Mouse (Mus musculus) spleen, embryonic (tissue): ENCODE results near the gene Cep135.

Experiments
- CTCF ChIA-PET: fragments of 350-600 bp; sonication (Branson Sonifier 250); formaldehyde crosslinking; loops from one replicate; lab custom pipeline; 2022; lab: Charles Lee

The Cep135 gene

GRCm38 (mm10) chr5:76644234-76644633, 55.7 kb downstream of the Cep135 start:
- CTCF ChIA-PET, result interaction anchor here (0.6 kb wide), 1 partner anchor 41 kb away, joined by 5 read pairs; no protein-coding TSS in a partner anchor

DNA sequence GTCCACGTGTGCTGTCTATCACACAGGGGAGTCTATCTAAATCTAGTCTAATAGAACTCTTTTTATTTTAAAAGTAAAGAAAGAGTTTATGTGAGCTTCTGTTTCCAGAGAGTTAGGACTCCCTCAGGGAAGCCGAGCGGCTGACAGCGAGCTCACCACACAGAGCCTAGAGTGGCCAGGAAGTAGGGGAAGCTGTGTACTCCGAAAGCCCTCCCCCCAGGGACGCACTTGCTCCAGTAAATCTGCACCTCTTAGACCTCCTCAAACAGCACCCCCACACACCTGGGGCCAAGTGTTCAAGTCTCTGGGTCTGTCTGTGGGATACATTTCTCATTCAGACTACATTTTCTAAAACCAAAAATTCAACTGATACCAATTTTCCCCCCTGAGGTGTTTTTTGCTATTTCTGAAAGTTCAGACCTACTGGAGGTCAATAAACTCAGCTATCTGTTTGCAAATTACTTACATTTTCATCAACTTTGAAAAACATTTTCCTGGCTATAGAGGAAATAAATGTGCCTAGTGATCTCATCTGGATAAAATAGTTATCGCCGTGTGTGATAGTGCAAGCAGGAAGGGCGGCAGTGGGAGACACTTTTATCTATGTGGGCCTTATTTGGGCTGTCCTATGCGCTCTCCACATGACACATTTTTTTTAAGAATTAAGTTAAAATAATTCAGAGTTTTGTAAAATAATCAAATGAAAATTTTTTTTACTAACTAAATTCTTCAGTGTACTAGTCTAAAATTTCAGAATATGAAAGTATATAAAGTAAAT, 56.8 kb downstream of the Cep135 start:
- CTCF ChIA-PET, result no interaction called here

DNA sequence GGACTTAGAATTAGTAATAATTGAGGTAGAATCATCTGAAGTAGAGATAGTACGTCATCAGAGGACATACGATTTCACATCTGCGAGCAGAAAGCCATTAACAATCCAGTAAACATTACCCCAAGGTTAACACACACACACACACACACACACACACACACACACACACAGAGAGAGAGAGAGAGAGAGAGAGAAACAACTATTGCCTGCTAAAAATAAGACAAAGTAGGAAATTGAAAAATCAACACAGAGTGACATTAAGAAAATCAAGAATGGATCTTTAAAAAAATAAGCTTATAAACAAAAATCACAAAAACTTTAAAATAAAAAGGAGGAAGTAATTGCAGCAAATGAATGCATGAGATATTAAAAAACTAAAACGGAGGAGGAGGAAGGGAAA, 61.4 kb downstream of the Cep135 start:
- CTCF ChIA-PET, result interaction anchor here (0.6 to 1.1 kb wide), 2 partner anchors 16 to 183 kb away, joined by 3 read pairs; no protein-coding TSS in a partner anchor

- CTCF ChIA-PET, result no interaction called here
These were observed 62.7 kb downstream of the Cep135 start for GRCm38 (mm10) chr5:76651151-76651725.

DNA sequence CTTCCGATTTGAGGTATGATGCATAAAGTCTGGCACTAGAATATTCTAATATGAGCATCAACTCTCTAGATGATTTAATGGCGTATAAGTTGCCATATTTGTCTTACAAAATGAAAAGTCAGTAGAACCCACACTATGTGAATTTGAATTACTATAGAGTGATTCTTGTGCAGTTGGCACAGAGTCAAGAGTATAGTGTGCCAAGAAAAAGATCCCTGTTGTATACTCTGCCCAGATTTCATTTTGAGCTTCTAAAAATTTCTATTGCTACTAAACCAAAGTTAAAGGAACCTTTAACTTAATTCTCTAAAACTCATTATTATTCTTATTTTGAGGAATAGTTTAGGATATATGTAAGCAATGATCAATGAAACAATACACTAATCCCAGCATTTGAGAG, 67.7 kb downstream of the Cep135 start, which contains the start of gene C530008M17Rik:
Gene C530008M17Rik, plus strand, starts transcription at position 301 of the 400 bp plus-strand sequence.
- CTCF ChIA-PET, result no interaction called here

- CTCF ChIA-PET, result no interaction called here
These were observed 69.0 kb downstream of the Cep135 start for GRCm38 (mm10) chr5:76657245-76658083.

GRCm38 (mm10) chr5:76658084-76658934, 69.8 kb downstream of the Cep135 start:
- CTCF ChIA-PET, result no interaction called here

DNA sequence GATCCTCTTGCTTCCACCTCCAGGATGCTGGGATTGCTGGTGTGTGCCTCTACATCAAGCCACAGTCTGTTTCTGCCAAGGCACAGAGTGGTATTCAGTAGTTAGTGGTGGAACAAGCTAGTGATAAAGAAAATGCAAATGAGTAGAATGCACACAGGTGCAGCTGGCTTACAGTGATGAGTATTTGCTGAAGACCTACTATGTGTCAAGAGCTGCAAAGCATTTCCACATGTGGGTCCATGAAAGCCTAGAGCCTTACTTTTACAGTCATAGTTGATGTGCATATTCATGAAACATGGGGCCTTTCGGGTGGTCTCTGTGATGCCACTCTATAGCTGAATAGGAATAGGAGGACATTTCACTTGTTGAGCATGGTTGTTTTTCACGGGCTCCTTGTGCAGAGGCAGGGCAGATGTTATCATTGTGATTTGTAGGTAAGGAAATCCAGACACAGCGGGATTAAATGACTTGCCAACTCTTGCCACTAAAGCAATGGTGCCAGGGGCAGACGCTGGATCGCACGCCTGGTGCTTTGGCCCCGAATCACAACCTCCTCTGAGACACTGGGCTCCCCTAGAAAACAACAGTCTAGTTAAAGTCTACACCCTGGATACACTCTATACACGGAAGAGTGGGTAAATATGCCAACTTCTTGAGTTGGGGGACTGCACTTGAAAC, 71.6 kb downstream of the Cep135 start:
- CTCF ChIA-PET, result no interaction called here

DNA sequence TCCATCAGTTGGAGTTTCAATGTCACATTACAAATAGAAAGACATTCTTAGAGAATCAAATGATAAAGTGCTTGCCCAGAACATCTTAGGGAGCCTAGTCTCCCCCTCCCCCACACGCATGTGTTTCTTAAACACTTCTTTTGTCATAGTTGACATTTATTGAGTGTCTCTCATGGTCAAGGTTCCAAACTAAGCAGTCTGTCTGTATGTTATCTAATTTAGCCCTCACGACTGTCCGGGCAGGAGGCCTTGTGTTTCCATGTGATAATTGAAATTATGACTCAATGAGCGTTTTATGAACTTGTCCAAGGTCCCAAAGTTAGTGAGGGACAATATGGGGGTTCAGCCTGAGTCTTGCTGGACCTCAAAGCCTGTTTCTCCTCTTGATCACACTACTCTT, 72.8 kb downstream of the Cep135 start:
- CTCF ChIA-PET, result no interaction called here

DNA sequence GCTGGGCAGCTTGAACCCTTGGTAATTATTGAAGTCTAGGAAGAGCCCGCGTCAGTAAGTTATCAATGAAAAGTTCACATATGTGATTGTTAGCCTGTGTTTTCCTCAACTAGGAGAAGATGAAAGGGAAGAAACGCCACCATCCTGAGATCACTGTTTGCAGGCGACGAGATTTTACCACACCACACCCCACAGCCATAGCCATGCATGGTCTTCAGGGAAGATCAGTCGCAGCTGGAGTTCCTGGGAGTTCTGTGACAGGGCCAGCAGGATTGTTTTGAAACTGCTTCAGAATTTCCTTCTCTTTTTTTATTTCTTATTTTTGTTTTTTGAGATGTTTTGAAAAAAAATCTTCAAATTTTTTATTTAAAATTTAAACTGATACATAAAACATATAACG, 76.4 kb downstream of the Cep135 start:
- CTCF ChIA-PET, result interaction anchor here (1.2 kb wide), 1 partner anchor 9 kb away, joined by 3 read pairs; no protein-coding TSS in a partner anchor

DNA sequence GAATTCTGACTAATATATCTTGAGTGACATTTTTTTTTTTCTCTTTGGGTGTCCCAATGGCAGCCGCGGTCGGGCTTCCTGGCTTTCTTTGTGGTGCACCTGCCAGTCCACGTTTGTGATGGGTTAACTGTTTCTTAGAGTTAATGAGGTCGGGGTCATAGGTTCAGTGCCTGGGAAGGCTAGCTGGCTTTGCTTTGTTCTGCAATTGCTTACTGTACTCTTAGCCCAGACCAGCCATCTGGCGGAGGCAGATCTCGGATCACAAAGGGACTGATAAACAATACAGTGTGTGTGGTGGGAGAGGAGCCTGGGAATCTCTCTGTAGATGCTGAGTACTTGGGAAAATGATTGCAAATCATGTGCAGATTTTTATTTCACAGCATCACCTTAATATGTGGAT, 76.9 kb downstream of the Cep135 start:
- CTCF ChIA-PET, result no interaction called here

- CTCF ChIA-PET, result no interaction called here
These were observed 77.7 kb downstream of the Cep135 start for GRCm38 (mm10) chr5:76666026-76666756.

- CTCF ChIA-PET, result interaction anchor here (0.6 kb wide), 1 partner anchor 487 kb away, joined by 3 read pairs; no protein-coding TSS in a partner anchor
These were observed 79.6 kb downstream of the Cep135 start for GRCm38 (mm10) chr5:76668118-76668517.

DNA sequence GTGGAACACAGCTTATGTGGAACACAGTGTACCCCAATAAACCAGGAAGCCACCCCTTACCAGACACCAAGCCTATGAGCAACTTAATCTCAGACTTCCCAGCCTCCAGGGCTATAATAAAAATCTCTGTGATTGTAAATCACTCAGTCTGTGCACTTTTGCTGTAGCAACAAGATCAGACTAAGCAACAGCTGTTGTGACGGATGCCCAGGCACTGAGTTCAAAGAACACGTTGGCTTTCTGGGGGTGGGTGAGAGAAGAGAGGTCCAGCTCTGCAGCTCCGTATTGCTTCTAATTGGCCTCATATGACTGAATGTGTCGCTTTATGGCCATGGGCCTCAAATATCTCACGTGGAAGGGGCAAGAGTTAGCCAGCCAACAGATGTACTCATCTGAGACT, 80.0 kb downstream of the Cep135 start:
- CTCF ChIA-PET, result interaction anchor here (0.6 kb wide), 1 partner anchor 487 kb away, joined by 3 read pairs; no protein-coding TSS in a partner anchor

- CTCF ChIA-PET, result no interaction called here
These were observed 81.7 kb downstream of the Cep135 start for GRCm38 (mm10) chr5:76670183-76670582.

- CTCF ChIA-PET, result interaction anchor here (0.7 to 1.2 kb wide), 2 partner anchors 10 to 150 kb away, joined by 3 read pairs; no protein-coding TSS in a partner anchor
These were observed 85.6 kb downstream of the Cep135 start for GRCm38 (mm10) chr5:76674022-76674653.

- CTCF ChIA-PET, result no interaction called here
These were observed 86.9 kb downstream of the Cep135 start for GRCm38 (mm10) chr5:76675369-76675768.

DNA sequence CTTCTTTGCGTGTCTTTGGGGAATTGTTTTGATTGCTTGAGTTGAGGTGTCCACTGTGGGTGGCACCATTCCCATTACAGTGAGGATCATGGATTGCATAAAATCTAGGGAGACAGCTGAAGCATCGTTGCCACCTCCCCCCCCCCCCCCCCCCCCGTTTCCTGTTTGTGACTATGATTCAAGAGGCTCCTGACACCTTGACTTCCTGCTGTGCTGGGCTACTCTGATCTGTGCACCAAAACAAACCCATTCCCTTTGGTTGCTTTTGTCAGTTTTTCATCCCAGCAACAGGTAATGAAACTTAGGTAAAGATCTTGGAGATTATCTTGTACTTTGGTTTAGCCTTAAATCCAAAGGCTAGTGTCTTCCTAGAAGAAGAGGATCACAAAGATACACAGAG, 92.5 kb downstream of the Cep135 start:
- CTCF ChIA-PET, result no interaction called here
